Mouse (Mus musculus): ENCODE data around the gene Gstm7. TPM values are rescaled to one million over a fixed set of nuclear protein-coding genes. Genes with fewer than 3 reads are reported as not detected.
A peak's percentile ranks its signal among the peaks of the same experiment; 100 is the strongest.
"Not testable (repeated sequence)": the region's sequence is repeated elsewhere in the genome, so short reads cannot be mapped to it uniquely, and the experiment has no call there.

Gstm7 gene
- total RNA-seq, 2 experiments from 2014 or later: 77.7 to 79.7 TPM

GRCm38 (mm10) chr3:107889236-107889635 is 42.4 kb downstream of the Gstm7 start:
- intact Hi-C loops (cut with DNase I): not testable (repeated sequence)

GRCm38 (mm10) chr3:107887674-107888495 is 43.7 kb downstream of the Gstm7 start:
- intact Hi-C loops (cut with DNase I): no loop called here
- DNase-seq (ENCODE audit: low spot score): peak; percentile 35

More at GRCm38 (mm10) chr3:107889236-107889635, 42.4 kb downstream of the Gstm7 start:
- DNase-seq (ENCODE audit: low spot score): not testable (repeated sequence)

- intact Hi-C loops (cut with DNase I): no loop called here
- DNase-seq (ENCODE audit: low spot score): no peak
Measured at GRCm38 (mm10) chr3:107877747-107878736, 53.6 kb downstream of the Gstm7 start.

- DNase-seq (ENCODE audit: low spot score): no peak
Measured at GRCm38 (mm10) chr3:107877005-107877404, 54.6 kb downstream of the Gstm7 start, which contains the start of gene Eps8l3. Gene Eps8l3, plus strand, starts transcription at chr3:107877229.

More at GRCm38 (mm10) chr3:107877005-107877404, 54.6 kb downstream of the Gstm7 start, which contains the start of gene Eps8l3:
- intact Hi-C loops (cut with DNase I): no loop called here

Other genes starting within 250 kb of the Gstm7 start
- 10 to 100 TPM; 80.0 to 81.1 TPM for gene Ahcyl1, start 235.3 kb downstream of the Gstm7 start, total RNA-seq (2021)
- 10 to 100 TPM; 46.8 to 48.6 TPM for gene Csf1, start 171.3 kb downstream of the Gstm7 start, total RNA-seq (2021)
- gene Eps8l3, start 54.6 kb downstream of the Gstm7 start, total RNA-seq (2021): not detected
- 10 to 100 TPM; 50.1 to 51.4 TPM for gene Gstm5, start 36.0 kb downstream of the Gstm7 start, total RNA-seq (2021)
- 1 to 10 TPM; 1.6 to 3.2 TPM for gene Gstm6, start 11.9 kb upstream of the Gstm7 start, total RNA-seq (2021)
- not detected for gene Gstm3, start 37.5 kb upstream of the Gstm7 start, total RNA-seq (2021)
- 100 to 1,000 TPM; 137 to 156 TPM for gene Gstm2, start 54.6 kb upstream of the Gstm7 start, total RNA-seq (2021)
- gene Gstm1, start 86.2 kb upstream of the Gstm7 start, total RNA-seq (2021): 100 to 1,000 TPM; 224 to 232 TPM
- gene Gstm4, start 113.1 kb upstream of the Gstm7 start, total RNA-seq (2021): 10 to 100 TPM; 10.9 TPM
- gene Ampd2, start 154.8 kb upstream of the Gstm7 start, total RNA-seq (2021): 1 to 10 TPM; 4.7 to 6.2 TPM
- not detected for gene Gnat2, start 161.0 kb upstream of the Gstm7 start, total RNA-seq (2021)
- gene Gnai3, start 214.3 kb upstream of the Gstm7 start, total RNA-seq (2021): 10 to 100 TPM; 18.5 to 21.3 TPM
- gene Gpr61, start 223.1 kb upstream of the Gstm7 start, total RNA-seq (2021): not detected

Data from heart, postnatal 25 days (tissue).